In genomic region chr16:44026210-44026609, GRCm38 (mm10) we compare ENCODE assay signal across 18 mouse cellular contexts. TPM values are rescaled to one million over a fixed set of nuclear protein-coding genes. Genes with fewer than 3 reads are reported as not detected.
A peak's percentile ranks its signal among the peaks of the same experiment; 100 is the strongest.
DNase-seq lines count a peak whose midpoint lies in the region; ATAC-seq and TF ChIP-seq lines count a peak whose summit lies in the region.
"Had no signal": no experiment of that assay in that cellular context is flagged by ENCODE, and none has a peak within 500 bp of the region (broad histone marks: within the 10 kb centered on the region; RNA-seq: fewer than 3 reads in every experiment).

No protein-coding gene starts in this region.

- DNase-seq in embryonic facial prominence, embryonic 10.5 days (ENCODE audit: low spot score), result no peak
- no peak for DNase-seq in limb, embryonic 10.5 days (ENCODE audit: low spot score)
- DNase-seq in lung, postnatal 0 days (ENCODE audit: low spot score), result no peak
- DNase-seq in embryo, embryonic 9.5 days (ENCODE audit: extremely low spot score), result no peak
- DNase-seq: adrenal gland, postnatal 10 days; cerebellum, adult 9-11 months; heart, adult 18-20 months; liver, embryonic 13.5 days; thymus, postnatal 4 days had no signal

- no peak for TF ChIP-seq CTCF in small intestine, adult 2 months (IDR thresholded peaks at IDR 0.05; ENCODE audit: extremely low read depth, insufficient read length, insufficient replicate concordance, low read depth, low read length)
- no peak for TF ChIP-seq CTCF in lung, postnatal 0 days (IDR thresholded peaks at IDR 0.05)

- no peaks in the 10 kb centered on the region for H3K4me1 ChIP-seq in embryonic facial prominence, embryonic 12.5 days
- no peaks in the 10 kb centered on the region for H3K4me1 ChIP-seq in embryonic facial prominence, embryonic 10.5 days
- H3K4me1 ChIP-seq in limb, embryonic 13.5 days, result peaks cover 7% of the 10 kb centered on the region
- H3K4me1 ChIP-seq in limb, embryonic 10.5 days, result 0 out of 2 replicates have a peak, but pooled peaks cover 3% of the 10 kb centered on the region
- peaks cover 8% of the 10 kb centered on the region; the same call in 1 of the 2 replicates for H3K4me1 ChIP-seq in small intestine, adult 2 months (ENCODE audit: control insufficient read depth, insufficient read depth, insufficient read length, low read length)
- H3K4me1 ChIP-seq in lung, postnatal 0 days (ENCODE audit: insufficient read depth, low read depth, low read length), result no peaks in the 10 kb centered on the region
- H3K4me1 ChIP-seq: heart, embryonic 15.5 days; midbrain, embryonic 10.5 days; neural tube, embryonic 12.5 days had no signal

- H3K27ac ChIP-seq in embryonic facial prominence, embryonic 12.5 days, result 0 out of 2 replicates have a peak overlapping the region, but pooled peaks have one; percentile 11
- H3K27ac ChIP-seq in embryonic facial prominence, embryonic 10.5 days (replicated peaks), result no peak overlapping the region
- no peak overlapping the region for H3K27ac ChIP-seq in limb, embryonic 13.5 days
- no peak overlapping the region for H3K27ac ChIP-seq in limb, embryonic 10.5 days
- H3K27ac ChIP-seq in small intestine, adult 2 months (ENCODE audit: insufficient read depth, low read depth, low read length), result peak overlapping the region; percentile 81
- H3K27ac ChIP-seq in lung, postnatal 0 days (ENCODE audit: low read length), result no peak overlapping the region
- H3K27ac ChIP-seq: heart, embryonic 15.5 days; liver, embryonic 13.5 days; midbrain, embryonic 10.5 days; neural tube, embryonic 12.5 days had no signal

- no peak overlapping the region for H3K9ac ChIP-seq in embryonic facial prominence, embryonic 12.5 days
- H3K9ac ChIP-seq in limb, embryonic 13.5 days, result no peak overlapping the region
- H3K9ac ChIP-seq in lung, postnatal 0 days (replicated peaks; ENCODE audit: low read depth), result no peak overlapping the region
- H3K9ac ChIP-seq: heart, embryonic 15.5 days; liver, embryonic 13.5 days; neural tube, embryonic 12.5 days had no signal

- no peak overlapping the region for H3K4me2 ChIP-seq in embryonic facial prominence, embryonic 12.5 days (replicated peaks)
- H3K4me2 ChIP-seq in limb, embryonic 13.5 days (replicated peaks), result 0 out of 2 replicates have a peak overlapping the region, but pooled peaks have one; percentile 9
- no peak overlapping the region for H3K4me2 ChIP-seq in lung, postnatal 0 days (replicated peaks; ENCODE audit: low read depth, low read length)
- H3K4me2 ChIP-seq: heart, embryonic 15.5 days; liver, embryonic 13.5 days; neural tube, embryonic 12.5 days had no signal

- TF ChIP-seq POLR2A in small intestine, adult 2 months (IDR thresholded peaks at IDR 0.05; ENCODE audit: low read depth, low read length), result no peak

- no peak for ATAC-seq in embryonic facial prominence, embryonic 12.5 days (ENCODE audit: insufficient number of reproducible peaks, insufficient read depth, low FRiP score, low TSS enrichment)
- ATAC-seq in limb, embryonic 13.5 days (ENCODE audit: low FRiP score, low read depth), result no peak
- ATAC-seq in granulocyte monocyte progenitor cell, adult 5-6 weeks (replicated peaks; ENCODE audit: poor library complexity, severe bottlenecking), result peak; percentile 83
- ATAC-seq in lung, postnatal 0 days, result no peak
- ATAC-seq: forebrain, embryonic 16.5 days had no signal

- H3K9me3 ChIP-seq in embryonic facial prominence, embryonic 12.5 days, result no peaks in the 10 kb centered on the region
- H3K9me3 ChIP-seq in embryonic facial prominence, embryonic 10.5 days, result no peaks in the 10 kb centered on the region
- no peaks in the 10 kb centered on the region for H3K9me3 ChIP-seq in limb, embryonic 13.5 days
- H3K9me3 ChIP-seq in limb, embryonic 10.5 days (replicated peaks), result no peaks in the 10 kb centered on the region
- no peaks in the 10 kb centered on the region for H3K9me3 ChIP-seq in lung, postnatal 0 days (ENCODE audit: low read length)
- H3K9me3 ChIP-seq: heart, embryonic 15.5 days; liver, embryonic 13.5 days; midbrain, embryonic 10.5 days; neural tube, embryonic 12.5 days had no signal

- no peak overlapping the region for H3K4me3 ChIP-seq in embryonic facial prominence, embryonic 12.5 days
- H3K4me3 ChIP-seq in embryonic facial prominence, embryonic 10.5 days, result no peak overlapping the region
- no peak overlapping the region for H3K4me3 ChIP-seq in limb, embryonic 13.5 days
- no peak overlapping the region for H3K4me3 ChIP-seq in limb, embryonic 10.5 days
- peak overlapping the region; percentile 46 for H3K4me3 ChIP-seq in small intestine, adult 2 months (ENCODE audit: low read depth, low read length)
- no peak overlapping the region for H3K4me3 ChIP-seq in lung, postnatal 0 days (ENCODE audit: low read depth, low read length)
- H3K4me3 ChIP-seq: erythroblast, embryonic 14.5 days; heart, embryonic 15.5 days; liver, embryonic 13.5 days; midbrain, embryonic 10.5 days; neural tube, embryonic 12.5 days had no signal

- H3K27me3 ChIP-seq in embryonic facial prominence, embryonic 12.5 days, result no peaks in the 10 kb centered on the region
- no peaks in the 10 kb centered on the region for H3K27me3 ChIP-seq in embryonic facial prominence, embryonic 10.5 days (replicated peaks; ENCODE audit: low read depth, poor library complexity, severe bottlenecking)
- H3K27me3 ChIP-seq in limb, embryonic 13.5 days, result no peaks in the 10 kb centered on the region
- H3K27me3 ChIP-seq in limb, embryonic 10.5 days (ENCODE audit: low read depth, poor library complexity, severe bottlenecking), result no peaks in the 10 kb centered on the region
- no peaks in the 10 kb centered on the region for H3K27me3 ChIP-seq in small intestine, adult 2 months (ENCODE audit: control insufficient read depth, insufficient read depth, low read length)
- H3K27me3 ChIP-seq in lung, postnatal 0 days (replicated peaks; ENCODE audit: insufficient read depth, low read length), result no peaks in the 10 kb centered on the region
- H3K27me3 ChIP-seq: heart, embryonic 15.5 days; liver, embryonic 13.5 days; neural tube, embryonic 12.5 days had no signal

- no peak for TF ChIP-seq EP300 in lung, postnatal 0 days (IDR thresholded peaks at IDR 0.05)

- H3K36me3 ChIP-seq in embryonic facial prominence, embryonic 12.5 days, result no peaks in the 10 kb centered on the region
- H3K36me3 ChIP-seq in embryonic facial prominence, embryonic 10.5 days (replicated peaks), result no peaks in the 10 kb centered on the region
- no peaks in the 10 kb centered on the region for H3K36me3 ChIP-seq in limb, embryonic 13.5 days
- no peaks in the 10 kb centered on the region for H3K36me3 ChIP-seq in limb, embryonic 10.5 days
- H3K36me3 ChIP-seq in small intestine, adult 2 months (ENCODE audit: control insufficient read depth, insufficient read depth, low read length), result no peaks in the 10 kb centered on the region
- H3K36me3 ChIP-seq in lung, postnatal 0 days (ENCODE audit: insufficient read depth, low read length), result no peaks in the 10 kb centered on the region
- H3K36me3 ChIP-seq: heart, embryonic 15.5 days; liver, embryonic 13.5 days; midbrain, embryonic 10.5 days; neural tube, embryonic 12.5 days had no signal

- WGBS in embryonic facial prominence, embryonic 12.5 days, result 61% methylated on average over 6 of the region's 6 CpGs
- 74% methylated on average over 6 of the region's 6 CpGs for WGBS in embryonic facial prominence, embryonic 10.5 days
- 58% methylated on average over 6 of the region's 6 CpGs for WGBS in limb, embryonic 13.5 days
- WGBS in limb, embryonic 10.5 days, result 77% methylated on average over 6 of the region's 6 CpGs
- WGBS in small intestine, adult 2 months, result 14% methylated on average over 6 of the region's 6 CpGs
- 72% methylated on average over 6 of the region's 6 CpGs for WGBS in lung, postnatal 0 days

RNA-seq across cellular contexts. Expression of gene Gramd1c, which starts 36.9 kb away (rescaled TPM):
- polyA plus RNA-seq in embryonic facial prominence, embryonic 12.5 days (2016; fragmentation: Nextera tagmentation; extraction: Ambion mirVana), result 6.2 and 6.3 TPM in 2 replicates
- 3.3 and 3.8 TPM in 2 replicates for polyA plus RNA-seq in embryonic facial prominence, embryonic 10.5 days (2016; fragmentation: Nextera tagmentation; extraction: Ambion mirVana)
- 6.6 and 7.0 TPM in 2 replicates for polyA plus RNA-seq in limb, embryonic 13.5 days (2015; fragmentation: Nextera tagmentation; extraction: Ambion mirVana)
- polyA plus RNA-seq in limb, embryonic 10.5 days (2016; fragmentation: Nextera tagmentation; extraction: Ambion mirVana), result 3.4 and 6.3 TPM in 2 replicates
- 1.3 and 2.6 TPM in 2 replicates for total RNA-seq in granulocyte monocyte progenitor cell, adult 5-6 weeks (2014; fragmentation: Nextera tagmentation)
- 1.2 and 2.1 TPM in 2 replicates for total RNA-seq in granulocyte monocyte progenitor cell, adult 5-6 weeks (2017)
- polyA plus RNA-seq in small intestine, adult 2 months (2012; rRNA removed), result 0.61 and 1.3 TPM in 2 replicates
- polyA plus RNA-seq in lung, postnatal 0 days (2015; fragmentation: Nextera tagmentation; extraction: Ambion mirVana), result 4.1 TPM in 2 replicates
- polyA plus RNA-seq: erythroblast, embryonic 14.5 days had no signal

RNA-seq across cellular contexts. Expression of gene Zdhhc23, which starts 46.6 kb away (rescaled TPM):
- polyA plus RNA-seq in embryonic facial prominence, embryonic 12.5 days (2016; fragmentation: Nextera tagmentation; extraction: Ambion mirVana), result 0.34 and 0.59 TPM in 2 replicates
- 0.50 and 0.59 TPM in 2 replicates for polyA plus RNA-seq in embryonic facial prominence, embryonic 10.5 days (2016; fragmentation: Nextera tagmentation; extraction: Ambion mirVana)
- polyA plus RNA-seq in limb, embryonic 13.5 days (2015; fragmentation: Nextera tagmentation; extraction: Ambion mirVana), result 0.62 and 0.70 TPM in 2 replicates
- 1.1 and 1.2 TPM in 2 replicates for polyA plus RNA-seq in limb, embryonic 10.5 days (2016; fragmentation: Nextera tagmentation; extraction: Ambion mirVana)
- total RNA-seq in granulocyte monocyte progenitor cell, adult 5-6 weeks (2014; fragmentation: Nextera tagmentation), result 0.60 and 1.4 TPM in 2 replicates
- total RNA-seq in granulocyte monocyte progenitor cell, adult 5-6 weeks (2017), result 0.52 and 0.78 TPM in 2 replicates
- 2.2 and 3.4 TPM in 2 replicates for polyA plus RNA-seq in small intestine, adult 2 months (2012; rRNA removed)
- polyA plus RNA-seq in lung, postnatal 0 days (2015; fragmentation: Nextera tagmentation; extraction: Ambion mirVana), result 1.1 and 1.5 TPM in 2 replicates

Comparison
In these comparisons a context has a peak if more than half of its experiments do, and no peak if none do; other contexts are left out.
1. H3K27ac ChIP-seq: peak in embryonic facial prominence, embryonic 12.5 days (single experiment) and small intestine, adult 2 months (single experiment); none in embryonic facial prominence, embryonic 10.5 days (single experiment), limb, embryonic 13.5 days (single experiment), limb, embryonic 10.5 days (single experiment) and lung, postnatal 0 days (single experiment).